Mouse (Mus musculus) MEL (cell line): Measurements from ENCODE around the gene Cdc34.

Experiments used
- CTCF ChIP-seq, 3 experiments: IDR thresholded peaks in 2 of 3; conservative IDR thresholded peaks in 1 of 3; 2 replicates each; pipeline ENCODE4 v1.5.1; 2011 to 2012; ENCODE audit warnings: low read length in 3 of 3, low read depth in 2 of 3, mild to moderate bottlenecking in 2 of 3, improper control_type of control experiment in 1 of 3, inconsistent platforms in 1 of 3, mixed read lengths in 1 of 3, moderate library complexity in 1 of 3; ENCODE audit not compliant: control insufficient read depth in 1 of 3, insufficient read depth in 1 of 3, poor library complexity in 1 of 3, severe bottlenecking in 1 of 3
- UBTF ChIP-seq: IDR thresholded peaks from 2 replicates; pipeline ENCODE4 v1.6.1; 2012; ENCODE audit warnings: low read depth, mild to moderate bottlenecking, inconsistent platforms, low read length, improper control_type of control experiment, moderate library complexity, borderline replicate concordance; ENCODE audit not compliant: insufficient read depth

GRCm38 (mm10) chr10:79706406-79707094, 24.6 kb downstream of the Cdc34 start:
- TF ChIP-seq UBTF (no peak), CTCF (IDR thresholded peaks at IDR 0.05 in 2 of 3, conservative IDR thresholded peaks at IDR 0.05 in 1 of 3; ENCODE audit: control insufficient read depth in 1 of 3, insufficient read depth in 1 of 3, low read depth in 2 of 3, low read length in 3 of 3, poor library complexity in 1 of 3, severe bottlenecking in 1 of 3) (no peak)
